Mouse (Mus musculus) neural tube, embryonic 14.5 days (tissue): Measurements from ENCODE around the gene Cisd2. TPM values are rescaled to one million over a fixed set of nuclear protein-coding genes. Genes with fewer than 3 reads are reported as not detected.

Experiments
- ATAC-seq: fragments of 200-750 bp; cut with Nextera tagmentation; 2 replicates; pipeline ENCODE4 v1.8.0; 2017; ENCODE audit warnings: low read depth, mild to moderate bottlenecking, moderate TSS enrichment, moderate library complexity
- H3K27ac ChIP-seq: fragments of 300-500 bp; sonication (generic); 2 replicates; pipeline ENCODE4 v1.5.1; 2014; ENCODE audit warnings: low read depth, mild to moderate bottlenecking, control low read depth, low read length, moderate library complexity, mixed read lengths
- H3K27me3 ChIP-seq: fragments of 300-500 bp; sonication (generic); 2 replicates; pipeline ENCODE4 v1.6.1; 2014; ENCODE audit warnings: low read length; ENCODE audit not compliant: control insufficient read depth, insufficient read depth
- H3K36me3 ChIP-seq: fragments of 300-500 bp; sonication (generic); 2 replicates; pipeline ENCODE4 v1.6.1; 2014; ENCODE audit warnings: low read length, mixed read lengths; ENCODE audit not compliant: control insufficient read depth, insufficient read depth
- H3K4me1 ChIP-seq: fragments of 300-500 bp; sonication (generic); 2 replicates; pipeline ENCODE4 v1.6.1; 2014; ENCODE audit warnings: low read length; ENCODE audit not compliant: control insufficient read depth, insufficient read depth
- H3K4me2 ChIP-seq: fragments of 300-500 bp; sonication (generic); 2 replicates; pipeline ENCODE4 v1.6.1; 2014; ENCODE audit warnings: mild to moderate bottlenecking, low read depth, low read length, control low read depth
- H3K4me3 ChIP-seq: fragments of 300-500 bp; sonication (generic); 2 replicates; pipeline ENCODE4 v1.5.1; 2014; ENCODE audit warnings: low read depth, low read length, control low read depth, mixed read lengths
- H3K9ac ChIP-seq: fragments of 300-500 bp; sonication (generic); replicated peaks from 2 replicates; pipeline ENCODE4 v1.6.1; 2014; ENCODE audit warnings: low read depth, mild to moderate bottlenecking, control low read depth, low read length, mixed read lengths
- H3K9me3 ChIP-seq: fragments of 300-500 bp; sonication (generic); 2 replicates; pipeline ENCODE4 v1.6.1; 2016; ENCODE audit warnings: low read length; ENCODE audit not compliant: control insufficient read depth
- WGBS: fragments of 180-500 bp; shearing (Covaris S2); extraction: QIAGEN DNeasy Blood & Tissue Kit; methylation state at CpG from one replicate; pipeline ENCODE4 v1.1.7; 2014; 5-methylcytosine and 5-hydroxymethylcytosine counted together
- polyA plus RNA-seq: library from polyadenylated mRNA; unstranded; fragments of >200 nt; fragmentation: Nextera tagmentation; extraction: Ambion mirVana; gene quantifications from 2 replicates; pipeline ENCODE4 v1.2.1, GENCODE M21; 2014

The Cisd2 gene
- polyA plus RNA-seq, 1 experiment from 2014 or later, result 71.8 TPM

GRCm38 (mm10) chr3:135403211-135403610 is 20.5 kb downstream of the Cisd2 start:
- Histone ChIP-seq H3K27ac (no peak overlapping the region), H3K9ac (no peak overlapping the region), H3K4me1 (no peaks in the 10 kb centered on the region), H3K9me3 (no peaks in the 10 kb centered on the region), H3K4me2 (no peak overlapping the region), H3K36me3 (peaks cover 9% of the 10 kb centered on the region; the same call in 1 of the 2 replicates), H3K4me3 (no peak overlapping the region), H3K27me3 (no peaks in the 10 kb centered on the region)
- no peak for ATAC-seq
- 72% methylated on average over 9 of the region's 9 CpGs for WGBS

GRCm38 (mm10) chr3:135402201-135402658 is 21.5 kb downstream of the Cisd2 start:
- WGBS, result 15% methylated on average over 10 of the region's 10 CpGs
- Histone ChIP-seq H3K27me3 (no peaks in the 10 kb centered on the region), H3K4me2 (no peak overlapping the region), H3K9ac (no peak overlapping the region), H3K27ac (no peak overlapping the region), H3K9me3 (no peaks in the 10 kb centered on the region), H3K4me3 (no peak overlapping the region), H3K4me1 (no peaks in the 10 kb centered on the region), H3K36me3 (peaks cover 8% of the 10 kb centered on the region; the same call in 1 of the 2 replicates)
- ATAC-seq, result peak; percentile 83

GRCm38 (mm10) chr3:135397112-135397511 is 26.6 kb downstream of the Cisd2 start:
- no peak overlapping the region for H3K9ac ChIP-seq
- no peak overlapping the region for H3K27ac ChIP-seq
- no peaks in the 10 kb centered on the region for H3K4me1 ChIP-seq
- no peaks in the 10 kb centered on the region for H3K9me3 ChIP-seq
- no peaks in the 10 kb centered on the region for H3K36me3 ChIP-seq
- H3K4me2 ChIP-seq, result no peak overlapping the region
- no peak for ATAC-seq
- no peaks in the 10 kb centered on the region for H3K27me3 ChIP-seq
- H3K4me3 ChIP-seq, result no peak overlapping the region

- H3K36me3 ChIP-seq, result no peaks in the 10 kb centered on the region
- no peaks in the 10 kb centered on the region for H3K27me3 ChIP-seq
- no peak overlapping the region for H3K4me3 ChIP-seq
- H3K27ac ChIP-seq, result no peak overlapping the region
- no peaks in the 10 kb centered on the region for H3K9me3 ChIP-seq
- no peak overlapping the region for H3K4me2 ChIP-seq
- 51% methylated on average over 6 of the region's 6 CpGs for WGBS
- H3K9ac ChIP-seq, result no peak overlapping the region
- H3K4me1 ChIP-seq, result no peaks in the 10 kb centered on the region
- no peak for ATAC-seq
Observed at GRCm38 (mm10) chr3:135396081-135396480, 27.6 kb downstream of the Cisd2 start.

- no peak overlapping the region for H3K4me3 ChIP-seq
- 88% methylated on average over 5 of the region's 5 CpGs for WGBS
Observed at GRCm38 (mm10) chr3:135395085-135395484, 28.6 kb downstream of the Cisd2 start.

GRCm38 (mm10) chr3:135393186-135393585 is 30.5 kb downstream of the Cisd2 start:
- no peaks in the 10 kb centered on the region for H3K36me3 ChIP-seq
- no peak overlapping the region for H3K27ac ChIP-seq
- no peaks in the 10 kb centered on the region for H3K27me3 ChIP-seq
- no peak overlapping the region for H3K4me3 ChIP-seq
- H3K9me3 ChIP-seq, result no peaks in the 10 kb centered on the region
- 84% methylated on average over 6 of the region's 6 CpGs for WGBS
- no peak for ATAC-seq
- no peak overlapping the region for H3K4me2 ChIP-seq
- H3K9ac ChIP-seq, result no peak overlapping the region
- H3K4me1 ChIP-seq, result no peaks in the 10 kb centered on the region

More at GRCm38 (mm10) chr3:135395085-135395484, 28.6 kb downstream of the Cisd2 start:
- Histone ChIP-seq H3K4me1 (no peaks in the 10 kb centered on the region), H3K4me2 (no peak overlapping the region), H3K27me3 (no peaks in the 10 kb centered on the region), H3K9ac (no peak overlapping the region), H3K36me3 (no peaks in the 10 kb centered on the region), H3K27ac (no peak overlapping the region), H3K9me3 (no peaks in the 10 kb centered on the region)
- no peak for ATAC-seq

GRCm38 (mm10) chr3:135379868-135380267 is 43.9 kb downstream of the Cisd2 start:
- 92% methylated on average over 4 of the region's 4 CpGs for WGBS
- no peak for ATAC-seq
- Histone ChIP-seq H3K27ac (no peak overlapping the region), H3K4me3 (no peak overlapping the region), H3K36me3 (no peaks in the 10 kb centered on the region), H3K4me1 (no peaks in the 10 kb centered on the region), H3K9ac (no peak overlapping the region), H3K27me3 (no peaks in the 10 kb centered on the region), H3K9me3 (no peaks in the 10 kb centered on the region), H3K4me2 (no peak overlapping the region)

- H3K36me3 ChIP-seq, result no peaks in the 10 kb centered on the region
- H3K27ac ChIP-seq, result no peak overlapping the region
- no peak overlapping the region for H3K4me3 ChIP-seq
- ATAC-seq, result no peak
- 81% methylated on average over 10 of the region's 10 CpGs for WGBS
- no peaks in the 10 kb centered on the region for H3K4me1 ChIP-seq
- no peaks in the 10 kb centered on the region for H3K9me3 ChIP-seq
- H3K27me3 ChIP-seq, result no peaks in the 10 kb centered on the region
- no peak overlapping the region for H3K9ac ChIP-seq
- no peak overlapping the region for H3K4me2 ChIP-seq
Observed at GRCm38 (mm10) chr3:135377445-135377844, 46.3 kb downstream of the Cisd2 start.

GRCm38 (mm10) chr3:135375836-135376235 is 47.9 kb downstream of the Cisd2 start:
- Histone ChIP-seq H3K9me3 (no peaks in the 10 kb centered on the region), H3K4me2 (no peak overlapping the region), H3K4me1 (no peaks in the 10 kb centered on the region), H3K36me3 (no peaks in the 10 kb centered on the region), H3K27me3 (no peaks in the 10 kb centered on the region), H3K4me3 (no peak overlapping the region), H3K27ac (no peak overlapping the region), H3K9ac (no peak overlapping the region)
- 81% methylated on average over 3 of the region's 3 CpGs for WGBS
- no peak for ATAC-seq
